17 mouse cellular contexts compared by ENCODE assay signal in genomic region chr10:8778845-8779244, GRCm38 (mm10).
DNase-seq lines count a peak whose midpoint lies in the region; ATAC-seq and TF ChIP-seq lines count a peak whose summit lies in the region.
"Had no signal": no experiment of that assay in that cellular context is flagged by ENCODE, and none has a peak within 500 bp of the region (broad histone marks: within the 10 kb centered on the region; RNA-seq: fewer than 3 reads in every experiment).

No protein-coding gene starts in this region.

- no peaks in the 10 kb centered on the region for H3K27me3 ChIP-seq in liver, adult 2 months (ENCODE audit: control insufficient read depth, insufficient read depth, low read length)
- H3K27me3 ChIP-seq in liver, embryonic 11.5 days (replicated peaks; ENCODE audit: control insufficient read depth, insufficient read depth, low read length), result no peaks in the 10 kb centered on the region
- no peaks in the 10 kb centered on the region for H3K27me3 ChIP-seq in thymus, adult 2 months (ENCODE audit: control insufficient read depth, insufficient read depth, low read length)
- no peaks in the 10 kb centered on the region for H3K27me3 ChIP-seq in hindbrain, embryonic 10.5 days (ENCODE audit: insufficient read depth, poor library complexity, severe bottlenecking)
- H3K27me3 ChIP-seq: embryonic facial prominence, embryonic 15.5 days; hindbrain, embryonic 12.5 days; liver, embryonic 13.5 days had no signal

- no peak overlapping the region for H3K4me3 ChIP-seq in gastrocnemius, adult 2 months
- H3K4me3 ChIP-seq in liver, adult 2 months (ENCODE audit: insufficient read depth, low read depth, low read length), result no peak overlapping the region
- H3K4me3 ChIP-seq in liver, embryonic 11.5 days (ENCODE audit: low read depth, low read length), result no peak overlapping the region
- H3K4me3 ChIP-seq in ES-E14 (ENCODE audit: insufficient read depth in 1 of 2, low read depth in 1 of 2, low read length in 2 of 2, poor library complexity in 1 of 2, severe bottlenecking in 1 of 2) (no peak overlapping the region), macrophage (ENCODE audit: inconsistent target) (no peak overlapping the region)
- no peak overlapping the region for H3K4me3 ChIP-seq in thymus, adult 2 months (ENCODE audit: control insufficient read depth, insufficient read depth, low read length)
- no peak overlapping the region for H3K4me3 ChIP-seq in hindbrain, embryonic 10.5 days
- H3K4me3 ChIP-seq: embryonic facial prominence, embryonic 15.5 days; hindbrain, embryonic 12.5 days; liver, embryonic 13.5 days had no signal

- peaks cover 3% of the 10 kb centered on the region; the same call in 1 of the 2 replicates for H3K79me2 ChIP-seq in liver, adult 2 months (ENCODE audit: control insufficient read depth, insufficient read depth, low read length)
- peaks cover 78% of the 10 kb centered on the region for H3K79me2 ChIP-seq in macrophage (ENCODE audit: inconsistent target)

- H3K4me2 ChIP-seq in liver, embryonic 11.5 days, result no peak overlapping the region
- H3K4me2 ChIP-seq: embryonic facial prominence, embryonic 15.5 days; heart, embryonic 11.5 days; hindbrain, embryonic 12.5 days; liver, embryonic 13.5 days had no signal

- TF ChIP-seq CTCF in gastrocnemius, adult 2 months (IDR thresholded peaks at IDR 0.05), result peak; percentile 44
- peak; percentile 60 for TF ChIP-seq CTCF in liver, adult 2 months (IDR thresholded peaks at IDR 0.05; ENCODE audit: low read depth, low read length)
- TF ChIP-seq CTCF in thymus, adult 2 months (IDR thresholded peaks at IDR 0.05; ENCODE audit: borderline replicate concordance, control insufficient read depth, extremely low read depth, insufficient read depth, low read length, poor library complexity), result no peak

- intact Hi-C loops in gastrocnemius, adult 2 months (cut with DNase I), result no loop called here

- H3K9ac ChIP-seq in liver, adult 2 months (ENCODE audit: low read depth, low read length), result no peak overlapping the region
- no peak overlapping the region for H3K9ac ChIP-seq in liver, embryonic 11.5 days (ENCODE audit: low read depth, low read length)
- no peak overlapping the region for H3K9ac ChIP-seq in ES-E14 (ENCODE audit: insufficient read depth, low read depth, low read length, poor library complexity, severe bottlenecking)
- H3K9ac ChIP-seq: embryonic facial prominence, embryonic 15.5 days; hindbrain, embryonic 12.5 days; liver, embryonic 13.5 days had no signal

- WGBS in liver, adult 2 months, result 91% methylated on average over 7 of the region's 7 CpGs
- 89% methylated on average over 7 of the region's 7 CpGs for WGBS in liver, embryonic 11.5 days
- WGBS in macrophage (ENCODE audit: missing documents), result 95% methylated on average over 7 of the region's 7 CpGs
- WGBS in thymus, adult 2 months, result 95% methylated on average over 7 of the region's 7 CpGs
- 87% methylated on average over 7 of the region's 7 CpGs for WGBS in hindbrain, embryonic 10.5 days

- H3K27ac ChIP-seq in gastrocnemius, adult 2 months, result no peak overlapping the region
- no peak overlapping the region for H3K27ac ChIP-seq in liver, adult 2 months (replicated peaks; ENCODE audit: insufficient read depth, low read depth, low read length)
- H3K27ac ChIP-seq in liver, embryonic 11.5 days (ENCODE audit: low read depth, low read length), result no peak overlapping the region
- H3K27ac ChIP-seq in ES-E14 (ENCODE audit: insufficient read depth, low read depth, low read length, poor library complexity, severe bottlenecking) (no peak overlapping the region), macrophage (peak overlapping the region; percentile 92)
- H3K27ac ChIP-seq in thymus, adult 2 months (ENCODE audit: control insufficient read depth, insufficient read depth, low read length), result no peak overlapping the region
- H3K27ac ChIP-seq in hindbrain, embryonic 10.5 days, result no peak overlapping the region
- H3K27ac ChIP-seq: embryonic facial prominence, embryonic 15.5 days; hindbrain, embryonic 12.5 days; liver, embryonic 13.5 days had no signal

- in situ Hi-C loops in ES-E14 (cut with MboI; ENCODE audit: low sequenced_read_pairs in 2 of 2, unreplicated experiment in 2 of 2), result no loop called here

- no peak for DNase-seq in gastrocnemius, adult 2 months
- no peak for DNase-seq in gastrocnemius, postnatal 4 days (ENCODE audit: low spot score in 2 of 2)
- no peak for DNase-seq in liver, adult 2 months (ENCODE audit: extremely low read depth, low read depth, low spot score)
- DNase-seq in liver, embryonic 11.5 days (ENCODE audit: low spot score), result no peak
- DNase-seq in ES-E14 (ENCODE audit: low read depth, low spot score), result peak; percentile 38
- DNase-seq in thymus, adult 2 months, result no peak
- DNase-seq in hindbrain, embryonic 10.5 days (ENCODE audit: low spot score), result no peak
- DNase-seq: cerebellum, adult 8-10 months; gastrocnemius, postnatal 14 days; kidney, adult 11 months; liver, embryonic 13.5 days; thymus, adult 18-20 months had no signal

- H3K36me3 ChIP-seq in liver, adult 2 months (ENCODE audit: control insufficient read depth, insufficient read depth, low read length), result peaks cover 48% of the 10 kb centered on the region
- no peaks in the 10 kb centered on the region for H3K36me3 ChIP-seq in liver, embryonic 11.5 days (ENCODE audit: control insufficient read depth, insufficient read depth, low read length)
- H3K36me3 ChIP-seq in ES-E14 (ENCODE audit: control insufficient read depth, insufficient read depth, low read length, poor library complexity, severe bottlenecking) (peaks cover 15% of the 10 kb centered on the region), macrophage (ENCODE audit: inconsistent target) (peaks cover 71% of the 10 kb centered on the region)
- no peaks in the 10 kb centered on the region for H3K36me3 ChIP-seq in thymus, adult 2 months (ENCODE audit: control insufficient read depth, insufficient read depth, low read length)
- peaks cover 58% of the 10 kb centered on the region for H3K36me3 ChIP-seq in hindbrain, embryonic 10.5 days
- H3K36me3 ChIP-seq: liver, embryonic 13.5 days had no signal

- no peak for ATAC-seq in liver, embryonic 11.5 days (replicated peaks; ENCODE audit: low FRiP score)
- ATAC-seq: forebrain, embryonic 16.5 days had no signal

- no peaks in the 10 kb centered on the region for H3K4me1 ChIP-seq in liver, adult 2 months (ENCODE audit: control insufficient read depth, insufficient read depth, low read length)
- no peaks in the 10 kb centered on the region for H3K4me1 ChIP-seq in liver, embryonic 11.5 days (replicated peaks; ENCODE audit: control insufficient read depth, insufficient read depth, low read length)
- H3K4me1 ChIP-seq in ES-E14 (ENCODE audit: control insufficient read depth in 2 of 2, insufficient read depth in 2 of 2, low read length in 2 of 2, poor library complexity in 1 of 2), result no peaks in the 10 kb centered on the region
- H3K4me1 ChIP-seq in thymus, adult 2 months (replicated peaks; ENCODE audit: control insufficient read depth, insufficient read depth, low read length), result no peaks in the 10 kb centered on the region
- H3K4me1 ChIP-seq in hindbrain, embryonic 10.5 days (replicated peaks), result no peaks in the 10 kb centered on the region
- H3K4me1 ChIP-seq: hindbrain, embryonic 12.5 days had no signal

- TF ChIP-seq POLR2A in liver, adult 2 months (IDR thresholded peaks at IDR 0.05; ENCODE audit: extremely low read depth, insufficient read depth, low read length), result no peak
- TF ChIP-seq POLR2A in thymus, adult 2 months (IDR thresholded peaks at IDR 0.05; ENCODE audit: control insufficient read depth, extremely low read depth, insufficient read depth, low read length, poor library complexity), result no peak

- no peaks in the 10 kb centered on the region for H3K9me3 ChIP-seq in liver, embryonic 11.5 days (ENCODE audit: control insufficient read depth, low read length)
- no peaks in the 10 kb centered on the region for H3K9me3 ChIP-seq in ES-E14 (ENCODE audit: control insufficient read depth, insufficient read depth, low read depth, low read length)
- H3K9me3 ChIP-seq in hindbrain, embryonic 10.5 days, result peaks cover 7% of the 10 kb centered on the region; the same call in 1 of the 2 replicates
- H3K9me3 ChIP-seq: embryonic facial prominence, embryonic 15.5 days; hindbrain, embryonic 12.5 days; liver, embryonic 13.5 days had no signal

TF ChIP-seq in ES-E14, 5 proteins besides CTCF, POLR2A, EP300 and RAD21:
- no peak for TF ChIP-seq ZC3H11A (IDR thresholded peaks at IDR 0.05; ENCODE audit: borderline replicate concordance, low read depth, low read length)
- no peak for TF ChIP-seq HCFC1 (IDR thresholded peaks at IDR 0.05; ENCODE audit: borderline replicate concordance, insufficient read depth, low read length)
- TF ChIP-seq MAFK (IDR thresholded peaks at IDR 0.05; ENCODE audit: insufficient read depth, low read depth, low read length), result no peak
- TF ChIP-seq ZNF384 (IDR thresholded peaks at IDR 0.05; ENCODE audit: low read depth, low read length), result no peak
- no peak for TF ChIP-seq CHD2 (IDR thresholded peaks at IDR 0.05; ENCODE audit: low read depth, low read length)
